In genomic region chr2:120866561-120866960, GRCm38 (mm10) we compare ENCODE assay signal across 7 mouse cellular contexts. TPM values are rescaled to one million over a fixed set of nuclear protein-coding genes. Genes with fewer than 3 reads are reported as not detected.
A peak's percentile ranks its signal among the peaks of the same experiment; 100 is the strongest.
DNase-seq lines count a peak whose midpoint lies in the region; ATAC-seq and TF ChIP-seq lines count a peak whose summit lies in the region.

No protein-coding gene starts in this region.

- no peak for TF ChIP-seq POLR2A in kidney, adult 2 months (IDR thresholded peaks at IDR 0.05; ENCODE audit: low read depth, low read length)

- H3K9ac ChIP-seq in kidney, embryonic 16.5 days (replicated peaks; ENCODE audit: low read length), result no peak overlapping the region
- H3K9ac ChIP-seq in liver, postnatal 0 days (replicated peaks), result no peak overlapping the region
- H3K9ac ChIP-seq in stomach, postnatal 0 days (ENCODE audit: low read length), result no peak overlapping the region

- TF ChIP-seq EP300 in liver, postnatal 0 days (IDR thresholded peaks at IDR 0.05; ENCODE audit: low read depth), result no peak
- TF ChIP-seq EP300 in stomach, postnatal 0 days (optimal IDR thresholded peaks at IDR 0.05), result no peak

- H3K36me3 ChIP-seq in kidney, adult 2 months (ENCODE audit: control insufficient read depth, insufficient read depth, low read length), result peaks cover 8% of the 10 kb centered on the region
- H3K36me3 ChIP-seq in kidney, embryonic 16.5 days (ENCODE audit: insufficient read depth, low read length), result peaks cover 30% of the 10 kb centered on the region
- H3K36me3 ChIP-seq in liver, postnatal 0 days (replicated peaks; ENCODE audit: insufficient read depth, low read length), result peaks cover 52% of the 10 kb centered on the region
- H3K36me3 ChIP-seq in stomach, postnatal 0 days (ENCODE audit: control insufficient read depth, insufficient read depth, low read length), result peaks cover 10% of the 10 kb centered on the region; the same call in 1 of the 2 replicates

- no peak for ATAC-seq in kidney, embryonic 16.5 days (ENCODE audit: low FRiP score, low TSS enrichment)
- ATAC-seq in liver, postnatal 0 days, result no peak
- ATAC-seq in stomach, postnatal 0 days (ENCODE audit: low FRiP score, low TSS enrichment), result no peak

- H3K4me1 ChIP-seq in kidney, adult 2 months (ENCODE audit: control insufficient read depth, insufficient read depth, low read length), result peaks cover 2% of the 10 kb centered on the region; the same call in 1 of the 2 replicates
- no peaks in the 10 kb centered on the region for H3K4me1 ChIP-seq in kidney, embryonic 16.5 days (ENCODE audit: insufficient read depth, low read length)
- H3K4me1 ChIP-seq in liver, postnatal 0 days (ENCODE audit: insufficient read depth), result no peaks in the 10 kb centered on the region
- H3K4me1 ChIP-seq in stomach, postnatal 0 days (replicated peaks; ENCODE audit: control insufficient read depth, insufficient read depth), result no peaks in the 10 kb centered on the region

- H3K4me2 ChIP-seq in kidney, embryonic 16.5 days (replicated peaks; ENCODE audit: low read depth, low read length), result no peak overlapping the region
- no peak overlapping the region for H3K4me2 ChIP-seq in liver, postnatal 0 days (ENCODE audit: low read depth, low read length)
- H3K4me2 ChIP-seq in stomach, postnatal 0 days (replicated peaks; ENCODE audit: low read depth), result no peak overlapping the region

- no peak overlapping the region for H3K27ac ChIP-seq in kidney, adult 2 months (ENCODE audit: insufficient read depth, low read depth, low read length)
- H3K27ac ChIP-seq in kidney, embryonic 16.5 days (ENCODE audit: low read length), result no peak overlapping the region
- H3K27ac ChIP-seq in liver, postnatal 0 days (ENCODE audit: low read depth), result no peak overlapping the region
- no peak overlapping the region for H3K27ac ChIP-seq in stomach, postnatal 0 days (replicated peaks)

- WGBS in kidney, adult 2 months, result 19% methylated on average over 1 of the region's 1 CpGs
- WGBS in kidney, embryonic 16.5 days, result 29% methylated on average over 1 of the region's 1 CpGs
- WGBS in liver, postnatal 0 days (ENCODE audit: insufficient replicate concordance), result 15% methylated on average over 1 of the region's 1 CpGs
- 9% methylated on average over 1 of the region's 1 CpGs for WGBS in stomach, postnatal 0 days

- no peaks in the 10 kb centered on the region for H3K27me3 ChIP-seq in kidney, adult 2 months (replicated peaks; ENCODE audit: control insufficient read depth, insufficient read depth, low read length)
- H3K27me3 ChIP-seq in kidney, embryonic 16.5 days (ENCODE audit: insufficient read depth, low read length), result no peaks in the 10 kb centered on the region
- no peaks in the 10 kb centered on the region for H3K27me3 ChIP-seq in liver, postnatal 0 days (ENCODE audit: insufficient read depth, low read length)
- H3K27me3 ChIP-seq in stomach, postnatal 0 days (ENCODE audit: control insufficient read depth, insufficient read depth, low read length), result no peaks in the 10 kb centered on the region

- H3K4me3 ChIP-seq in kidney, adult 2 months (ENCODE audit: insufficient read depth, low read depth, low read length), result no peak overlapping the region
- H3K4me3 ChIP-seq in kidney, embryonic 16.5 days (ENCODE audit: low read length), result no peak overlapping the region
- H3K4me3 ChIP-seq in liver, postnatal 0 days (ENCODE audit: low read depth, low read length), result no peak overlapping the region
- no peak overlapping the region for H3K4me3 ChIP-seq in stomach, postnatal 0 days (ENCODE audit: low read depth, low read length)

- H3K9me3 ChIP-seq in kidney, embryonic 16.5 days (ENCODE audit: low read length), result no peaks in the 10 kb centered on the region
- H3K9me3 ChIP-seq in liver, postnatal 0 days (ENCODE audit: low read length), result no peaks in the 10 kb centered on the region
- H3K9me3 ChIP-seq in stomach, postnatal 0 days (ENCODE audit: control insufficient read depth, low read length), result no peaks in the 10 kb centered on the region

- peak; percentile 28 for DNase-seq in kidney, adult 2 months
- DNase-seq in 416B (ENCODE audit: low read depth), result peak; percentile 72
- DNase-seq in B cell, adult 2 months, result peak; percentile 64 to 66
- DNase-seq in c-Kit-positive CD71-positive TER-119-negative erythroid progenitor cells, embryonic 14.5 days (ENCODE audit: low read depth), result peak; percentile 46
- DNase-seq in liver, postnatal 0 days, result peak; percentile 61
- peak; percentile 53 for DNase-seq in stomach, postnatal 0 days (ENCODE audit: low spot score)

- TF ChIP-seq CTCF in kidney, adult 2 months (conservative IDR thresholded peaks at IDR 0.05; ENCODE audit: insufficient read depth, insufficient read length, low read depth, low read length), result peak; percentile 68
- peak; percentile 73 for TF ChIP-seq CTCF in liver, postnatal 0 days (IDR thresholded peaks at IDR 0.05; ENCODE audit: low read depth)
- TF ChIP-seq CTCF in stomach, postnatal 0 days (IDR thresholded peaks at IDR 0.05; ENCODE audit: low read depth), result peak; percentile 77

RNA-seq across cellular contexts. Expression of gene Ttbk2, which starts 16.2 kb away (rescaled TPM):
- polyA plus RNA-seq in kidney, adult 2 months (2012; rRNA removed), result 2.6 and 2.9 TPM in 2 replicates
- 2.9 and 3.0 TPM in 2 replicates for polyA plus RNA-seq in kidney, embryonic 16.5 days (2015; fragmentation: Nextera tagmentation; extraction: Ambion mirVana)
- 0.57 and 0.67 TPM in 2 replicates for polyA plus RNA-seq in liver, postnatal 0 days (2015; fragmentation: Nextera tagmentation; extraction: Ambion mirVana)
- 0.95 and 1.2 TPM in 2 replicates for polyA plus RNA-seq in stomach, postnatal 0 days (2015; fragmentation: Nextera tagmentation; extraction: Ambion mirVana)

RNA-seq across cellular contexts. Expression of gene Cdan1, which starts 16.6 kb away (rescaled TPM):
- polyA plus RNA-seq in kidney, adult 2 months (2012; rRNA removed), result 14.8 and 18.4 TPM in 2 replicates
- 5.7 and 6.3 TPM in 2 replicates for polyA plus RNA-seq in kidney, embryonic 16.5 days (2015; fragmentation: Nextera tagmentation; extraction: Ambion mirVana)
- 2.0 and 2.3 TPM in 2 replicates for polyA plus RNA-seq in liver, postnatal 0 days (2015; fragmentation: Nextera tagmentation; extraction: Ambion mirVana)
- 2.4 and 2.5 TPM in 2 replicates for polyA plus RNA-seq in stomach, postnatal 0 days (2015; fragmentation: Nextera tagmentation; extraction: Ambion mirVana)
